Mouse (Mus musculus) heart, adult 11 months (tissue): ENCODE data around the gene Rab11b.

ENCODE experiments used
- DNase-seq: peaks from one replicate; pipeline ENCODE4 v3.0.0; 2022

Rab11b gene

DNA sequence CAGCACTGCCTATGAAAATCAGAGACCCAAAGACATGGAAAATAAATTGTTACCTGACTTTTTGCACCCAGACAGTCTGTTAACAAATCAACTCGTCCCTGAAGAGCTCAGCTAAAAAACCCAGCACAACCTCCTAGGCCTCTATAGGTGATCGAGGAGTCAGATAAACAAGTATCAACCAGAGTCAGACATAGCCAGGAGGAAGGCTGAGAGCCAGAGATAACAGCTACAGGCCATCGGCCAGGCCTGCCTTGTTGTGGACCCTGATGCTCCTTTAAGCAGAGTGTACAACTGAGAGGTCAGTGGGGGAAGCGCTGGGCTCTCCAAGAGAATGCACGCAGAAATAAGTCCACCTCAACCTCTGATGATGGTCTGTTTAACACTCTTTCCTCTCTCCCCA lies 47.1 kb downstream of the Rab11b start:
- peak; percentile 87 for DNase-seq

DNA sequence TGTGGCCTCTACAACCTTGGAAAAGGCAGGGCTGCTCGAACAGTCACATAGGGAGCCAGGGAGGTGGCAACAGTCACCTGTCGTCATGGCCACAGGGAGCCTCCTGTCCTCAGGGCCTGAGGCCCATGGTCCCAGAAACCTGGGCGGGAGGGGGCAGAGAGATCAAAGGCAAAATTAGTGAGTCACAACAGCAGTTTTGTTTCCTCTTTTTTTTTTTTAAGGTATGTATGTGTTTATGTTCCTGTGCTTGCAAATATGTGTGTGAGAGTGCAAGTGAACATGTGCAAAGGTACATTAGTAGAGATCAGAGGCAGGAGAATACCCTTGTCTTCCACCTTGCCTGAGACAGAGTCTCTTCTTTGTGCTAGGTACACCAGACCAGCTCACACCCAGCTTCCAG lies 50.5 kb downstream of the Rab11b start:
- peak; percentile 83 for DNase-seq

DNA sequence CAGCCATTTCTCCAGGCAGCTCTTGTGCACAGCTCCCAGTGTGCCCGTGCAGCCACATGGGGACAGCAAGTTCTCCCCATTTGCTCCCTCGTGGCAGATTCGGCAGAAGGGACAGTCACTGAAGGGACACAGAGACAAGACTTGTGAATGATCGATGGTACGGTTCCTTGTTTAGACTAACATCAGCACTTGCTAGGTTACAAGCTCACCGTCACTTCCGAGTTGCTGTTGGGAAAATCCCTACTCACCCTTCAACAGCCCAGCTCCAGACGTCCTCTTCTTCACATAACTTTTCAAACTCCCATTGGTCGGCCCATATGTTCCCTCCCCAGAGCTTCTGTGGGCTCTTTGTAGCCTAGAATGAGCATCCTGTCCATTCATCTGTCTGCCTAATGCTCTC lies 57.2 kb downstream of the Rab11b start:
- DNase-seq = no peak

DNA sequence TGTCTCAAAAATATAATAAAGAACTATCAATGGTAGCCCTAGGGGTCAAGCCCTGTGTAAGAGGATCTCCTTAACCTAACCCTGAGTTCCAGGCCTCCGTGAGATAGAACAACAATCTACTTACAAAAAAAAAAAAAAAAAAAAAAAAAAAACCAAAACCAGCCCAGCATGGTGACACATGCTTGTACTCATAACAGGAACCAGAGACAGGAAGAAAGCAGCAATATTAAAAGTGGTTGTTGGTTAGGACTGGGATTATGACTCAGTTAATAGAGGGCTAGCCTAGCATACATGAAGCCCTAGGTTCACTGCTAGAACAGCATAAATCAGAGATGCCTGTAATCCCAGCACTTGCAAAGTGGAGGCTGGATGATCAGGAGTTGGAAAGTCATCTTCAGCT lies 58.2 kb downstream of the Rab11b start:
- no peak for DNase-seq

DNA sequence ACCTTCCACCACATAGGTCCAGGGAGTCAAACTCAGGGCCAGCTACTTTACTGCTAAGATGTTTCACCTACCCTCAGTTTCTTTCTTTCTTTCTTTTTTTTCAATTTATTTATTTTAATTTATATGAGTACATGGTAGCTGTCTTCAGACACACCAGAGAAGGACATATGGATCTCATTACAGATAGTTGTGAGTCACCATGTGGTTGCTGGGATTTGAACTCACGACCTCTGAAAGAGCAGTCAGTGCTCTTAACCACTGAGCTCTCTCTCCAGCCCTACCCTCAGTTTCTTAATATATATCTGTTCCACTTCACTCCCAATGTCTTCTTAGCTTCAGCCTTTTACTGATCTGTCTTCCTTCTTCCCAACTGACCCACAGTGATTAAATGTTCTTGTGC lies 64.9 kb downstream of the Rab11b start:
- DNase-seq = no peak
